8 mouse cellular contexts compared by ENCODE assay signal in genomic region chr17:33628621-33629486, GRCm38 (mm10). TPM values are rescaled to one million over a fixed set of nuclear protein-coding genes. Genes with fewer than 3 reads are reported as not detected.
A peak's percentile ranks its signal among the peaks of the same experiment; 100 is the strongest.
DNase-seq lines count a peak whose midpoint lies in the region; ATAC-seq lines count a peak whose summit lies in the region.

Gene Zfp414 (plus strand): TSS chr17:33629090.

- peak; percentile 94 for DNase-seq in CD4-positive helper T cell, adult 2 months (ENCODE audit: low read depth, low spot score)
- peak; percentile 89 for DNase-seq in brain, embryonic 18.5 days (ENCODE audit: low read depth, low spot score)
- DNase-seq in kidney, postnatal 10 days, result peak; percentile 95
- DNase-seq in natural killer cell, adult 2 months (ENCODE audit: low spot score in 2 of 2), result peak; percentile 93 to 94

- no peaks in the 10 kb centered on the region for H3K9me3 ChIP-seq in heart, embryonic 13.5 days
- no peaks in the 10 kb centered on the region for H3K9me3 ChIP-seq in liver, embryonic 12.5 days (replicated peaks)
- no peaks in the 10 kb centered on the region for H3K9me3 ChIP-seq in stomach, embryonic 15.5 days

- peak within 1 kb of the TSS; percentile 85 for H3K4me2 ChIP-seq in heart, embryonic 13.5 days
- H3K4me2 ChIP-seq in liver, embryonic 12.5 days, result peak within 1 kb of the TSS; percentile 87
- peak within 1 kb of the TSS; percentile 77 for H3K4me2 ChIP-seq in stomach, embryonic 15.5 days

- 4% methylated on average over 35 of the region's 35 CpGs for WGBS in heart, embryonic 13.5 days
- 2% methylated on average over 33 of the region's 35 CpGs for WGBS in liver, embryonic 12.5 days (ENCODE audit: insufficient replicate concordance)
- WGBS in stomach, embryonic 15.5 days, result 2% methylated on average over 34 of the region's 35 CpGs

- peaks cover 29% of the 10 kb centered on the region for H3K4me1 ChIP-seq in heart, embryonic 13.5 days
- peaks cover 30% of the 10 kb centered on the region for H3K4me1 ChIP-seq in liver, embryonic 12.5 days
- peaks cover 15% of the 10 kb centered on the region for H3K4me1 ChIP-seq in stomach, embryonic 15.5 days

- peak within 1 kb of the TSS; percentile 83 for H3K9ac ChIP-seq in heart, embryonic 13.5 days
- peak within 1 kb of the TSS; percentile 82 for H3K9ac ChIP-seq in liver, embryonic 12.5 days
- peak within 1 kb of the TSS; percentile 57; the same call in 1 of the 2 replicates for H3K9ac ChIP-seq in stomach, embryonic 15.5 days

- H3K4me3 ChIP-seq in heart, embryonic 13.5 days, result peak within 1 kb of the TSS; percentile 63
- H3K4me3 ChIP-seq in liver, embryonic 12.5 days, result peak within 1 kb of the TSS; percentile 72
- peak within 1 kb of the TSS; percentile 72 for H3K4me3 ChIP-seq in stomach, embryonic 15.5 days (replicated peaks)

- H3K27me3 ChIP-seq in heart, embryonic 13.5 days (replicated peaks), result no peaks in the 10 kb centered on the region
- no peaks in the 10 kb centered on the region for H3K27me3 ChIP-seq in liver, embryonic 12.5 days (replicated peaks)
- H3K27me3 ChIP-seq in stomach, embryonic 15.5 days (replicated peaks), result no peaks in the 10 kb centered on the region

- ATAC-seq in erythroid progenitor cell, adult 5-6 weeks (replicated peaks; ENCODE audit: low FRiP score, poor library complexity, severe bottlenecking), result peak; percentile 95
- ATAC-seq in heart, embryonic 13.5 days (ENCODE audit: extremely low read depth, insufficient number of reproducible peaks, low FRiP score, low TSS enrichment), result peak; percentile 91
- ATAC-seq in liver, embryonic 12.5 days, result peak; percentile 97
- peak; percentile 97 for ATAC-seq in stomach, embryonic 15.5 days (ENCODE audit: insufficient read depth, low FRiP score, low read depth)

- peaks cover 34% of the 10 kb centered on the region for H3K36me3 ChIP-seq in heart, embryonic 13.5 days
- peaks cover 29% of the 10 kb centered on the region for H3K36me3 ChIP-seq in liver, embryonic 12.5 days
- H3K36me3 ChIP-seq in stomach, embryonic 15.5 days, result peaks cover 15% of the 10 kb centered on the region; the same call in 1 of the 2 replicates

- H3K27ac ChIP-seq in heart, embryonic 13.5 days (replicated peaks), result peak within 1 kb of the TSS; percentile 95
- H3K27ac ChIP-seq in liver, embryonic 12.5 days, result peak within 1 kb of the TSS; percentile 96
- H3K27ac ChIP-seq in stomach, embryonic 15.5 days, result peak within 1 kb of the TSS; percentile 99

RNA-seq across cellular contexts. Expression of gene Zfp414, which starts in this region (rescaled TPM):
- total RNA-seq in erythroid progenitor cell, adult 5-6 weeks (2015; ENCODE audit: low replicate concordance), result 31.4 and 36.5 TPM in 2 replicates
- total RNA-seq in erythroid progenitor cell, adult 5-6 weeks (2017; ENCODE audit: low replicate concordance), result 22.3 and 28.9 TPM in 2 replicates
- polyA plus RNA-seq in heart, embryonic 13.5 days (2015; fragmentation: Nextera tagmentation; extraction: Ambion mirVana), result 30.7 and 32.1 TPM in 2 replicates
- 22.4 and 23.2 TPM in 2 replicates for polyA plus RNA-seq in liver, embryonic 12.5 days (2016; fragmentation: Nextera tagmentation; extraction: Ambion mirVana)
- 35.5 and 38.1 TPM in 2 replicates for polyA plus RNA-seq in stomach, embryonic 15.5 days (2015; fragmentation: Nextera tagmentation; extraction: Ambion mirVana)

Comparison
In these comparisons a context has a peak if more than half of its experiments do, and no peak if none do; other contexts are left out.
1. Peak in every context shown above with its lines: DNase-seq, ATAC-seq, H3K4me3 ChIP-seq and H3K27ac ChIP-seq.